Mouse (Mus musculus): Measurements from ENCODE around the gene Tmem129. TPM values are rescaled to one million over a fixed set of nuclear protein-coding genes. Genes with fewer than 3 reads are reported as not detected.

Tmem129 gene
- polyA plus RNA-seq, 1 experiment: 50.1 TPM

DNA sequence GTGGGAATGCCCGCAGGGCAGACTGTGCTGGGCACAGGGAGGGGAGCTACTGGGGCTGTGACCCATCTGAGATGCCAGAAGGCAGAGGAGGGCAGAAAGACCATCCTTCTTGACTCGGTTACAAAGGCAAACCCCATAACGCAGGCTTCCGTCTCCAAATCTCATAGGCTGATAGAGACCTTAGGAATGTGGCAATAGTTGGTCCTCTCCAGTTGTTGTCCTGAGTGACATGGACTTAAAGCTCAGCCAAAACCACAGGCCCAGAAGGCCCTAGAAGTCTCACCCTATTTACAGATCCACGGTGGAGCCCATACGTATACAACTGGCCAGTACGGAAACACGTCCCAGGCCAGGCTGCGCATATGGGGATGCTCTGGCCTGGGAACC, 36.2 kb upstream of the Tmem129 start:
- no peak for DNase-seq
- 68% methylated on average over 9 of the region's 9 CpGs for WGBS
- Histone ChIP-seq H3K27me3 (ENCODE audit: control insufficient read depth, insufficient read depth, low read length) (peaks cover 1% of the 10 kb centered on the region; the same call in 1 of the 2 replicates), H3K4me1 (ENCODE audit: control insufficient read depth, insufficient read depth, low read length) (no peaks in the 10 kb centered on the region; the same call in 1 of the 2 replicates), H3K4me3 (replicated peaks; ENCODE audit: insufficient read depth, low read depth, low read length) (no peak overlapping the region), H3K27ac (ENCODE audit: insufficient read depth, low read length) (no peak overlapping the region)
- TF ChIP-seq CTCF (IDR thresholded peaks at IDR 0.05; ENCODE audit: borderline replicate concordance, insufficient read depth, low read depth, low read length) (no peak), POLR2A (IDR thresholded peaks at IDR 0.05; ENCODE audit: borderline replicate concordance, insufficient read depth, low read length) (no peak)

DNA sequence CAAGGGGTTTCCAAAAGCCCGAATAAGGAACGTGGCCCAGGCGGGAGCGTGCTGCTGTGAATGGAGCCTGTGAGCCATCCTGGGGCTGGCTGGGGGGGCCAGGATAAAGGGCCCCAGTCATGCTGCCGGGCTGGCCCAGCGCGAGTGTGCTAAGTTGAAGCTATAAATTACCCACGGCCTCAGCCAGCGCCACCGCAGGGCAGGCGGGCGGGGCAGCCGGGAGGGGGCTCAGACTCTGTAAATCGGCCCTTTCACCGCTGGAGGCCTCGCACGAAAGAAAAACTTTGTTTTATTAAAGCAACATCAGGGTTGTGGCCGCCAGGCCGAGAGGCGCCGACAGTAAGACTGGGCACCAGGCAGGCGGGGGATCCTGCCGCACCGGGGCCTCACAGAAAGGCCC, 34.2 kb upstream of the Tmem129 start:
- DNase-seq: no peak
- Histone ChIP-seq H3K27me3 (ENCODE audit: control insufficient read depth, insufficient read depth, low read length) (peaks cover 1% of the 10 kb centered on the region; the same call in 1 of the 2 replicates), H3K4me3 (replicated peaks; ENCODE audit: insufficient read depth, low read depth, low read length) (no peak overlapping the region), H3K27ac (ENCODE audit: insufficient read depth, low read length) (no peak overlapping the region), H3K4me1 (ENCODE audit: control insufficient read depth, insufficient read depth, low read length) (no peaks in the 10 kb centered on the region; the same call in 1 of the 2 replicates)
- WGBS: 25% methylated on average over 24 of the region's 24 CpGs
- TF ChIP-seq CTCF (IDR thresholded peaks at IDR 0.05; ENCODE audit: borderline replicate concordance, insufficient read depth, low read depth, low read length) (no peak), POLR2A (IDR thresholded peaks at IDR 0.05; ENCODE audit: borderline replicate concordance, insufficient read depth, low read length) (no peak)

DNA sequence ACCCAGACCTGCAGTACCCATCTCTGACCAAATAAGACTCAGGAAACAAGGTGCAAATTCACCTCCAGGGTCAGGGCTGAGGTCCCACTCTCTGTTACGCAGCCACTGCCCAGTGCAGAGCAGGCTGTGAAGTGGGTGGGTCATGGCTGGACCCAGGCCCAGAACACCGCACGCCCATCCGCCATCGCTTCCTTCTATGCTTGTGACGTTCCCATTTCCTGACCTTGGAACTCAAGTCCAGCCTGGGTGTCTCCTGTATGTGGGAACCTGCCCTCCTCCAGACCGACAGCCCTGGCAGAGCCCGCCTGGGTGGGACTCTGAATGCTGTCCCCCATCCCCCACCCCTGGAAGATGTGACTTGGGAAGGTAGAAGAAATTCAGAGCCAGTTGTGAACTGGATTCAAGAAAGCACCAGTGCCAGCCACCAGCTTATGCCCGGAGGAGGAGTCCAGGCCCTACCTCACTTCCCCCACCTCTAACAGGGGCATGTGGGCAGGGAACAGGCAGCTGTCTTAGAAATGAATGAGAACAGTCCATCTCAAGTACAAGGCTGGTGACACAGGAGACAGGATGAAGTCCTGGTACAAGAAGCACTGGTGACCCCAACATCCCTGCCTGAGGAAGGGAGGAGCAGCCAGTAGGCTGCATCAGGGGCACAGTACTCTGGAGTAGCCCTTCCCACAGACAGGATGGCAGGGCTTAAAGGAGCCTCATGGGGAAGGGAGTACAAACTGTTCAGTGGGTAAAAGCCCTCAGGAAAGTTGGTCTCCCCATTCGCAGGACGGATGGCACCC, 31.8 kb upstream of the Tmem129 start:
- 43% methylated on average over 11 of the region's 11 CpGs for WGBS
- H3K4me3 ChIP-seq (replicated peaks; ENCODE audit: insufficient read depth, low read depth, low read length): no peak overlapping the region
- H3K27ac ChIP-seq (ENCODE audit: insufficient read depth, low read length): no peak overlapping the region
- H3K27me3 ChIP-seq (ENCODE audit: control insufficient read depth, insufficient read depth, low read length): no peaks in the 10 kb centered on the region
- DNase-seq: no peak
- no peaks in the 10 kb centered on the region for H3K4me1 ChIP-seq (ENCODE audit: control insufficient read depth, insufficient read depth, low read length)
- no peak for TF ChIP-seq CTCF (IDR thresholded peaks at IDR 0.05; ENCODE audit: borderline replicate concordance, insufficient read depth, low read depth, low read length)
- no peak for TF ChIP-seq POLR2A (IDR thresholded peaks at IDR 0.05; ENCODE audit: borderline replicate concordance, insufficient read depth, low read length)

DNA sequence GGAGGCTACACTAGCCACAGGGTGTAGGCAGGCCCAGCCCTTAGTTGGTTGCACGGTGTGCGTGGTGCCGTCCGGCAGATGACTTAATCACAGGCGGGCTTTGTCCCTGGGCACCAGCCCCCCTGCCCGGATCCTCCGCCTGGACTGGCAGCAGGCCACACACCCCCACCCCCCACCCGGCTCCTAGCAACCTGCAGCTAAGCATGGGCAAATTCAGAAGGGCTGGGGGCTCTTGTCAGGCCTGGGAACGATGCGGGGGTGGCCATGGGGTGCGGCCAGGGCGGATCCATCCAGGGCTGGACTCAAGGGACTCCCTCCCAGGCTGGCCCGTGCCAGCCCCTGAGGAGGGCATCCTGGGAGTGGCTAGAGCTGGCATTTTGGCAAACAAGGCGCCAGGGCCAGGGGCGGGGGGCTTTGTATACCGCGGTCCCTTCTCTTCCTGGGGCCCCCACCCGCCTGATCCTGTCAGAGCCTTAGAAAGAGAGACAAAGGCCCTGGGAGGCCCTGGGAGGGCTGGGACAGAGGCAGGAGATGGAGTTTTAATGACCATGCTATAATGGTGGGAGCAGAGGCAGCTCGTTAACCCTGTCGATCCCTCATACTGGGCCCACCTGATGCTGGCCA, 31.1 kb upstream of the Tmem129 start:
- peak in 1 of 2 experiments; percentile 18 for DNase-seq
- 15% methylated on average over 20 of the region's 20 CpGs for WGBS
- no peak for TF ChIP-seq POLR2A (IDR thresholded peaks at IDR 0.05; ENCODE audit: borderline replicate concordance, insufficient read depth, low read length)
- TF ChIP-seq CTCF (IDR thresholded peaks at IDR 0.05; ENCODE audit: borderline replicate concordance, insufficient read depth, low read depth, low read length): no peak
- H3K27me3 ChIP-seq (ENCODE audit: control insufficient read depth, insufficient read depth, low read length): no peaks in the 10 kb centered on the region
- H3K27ac ChIP-seq (ENCODE audit: insufficient read depth, low read length): no peak overlapping the region
- H3K4me3 ChIP-seq (replicated peaks; ENCODE audit: insufficient read depth, low read depth, low read length): no peak overlapping the region
- H3K4me1 ChIP-seq (ENCODE audit: control insufficient read depth, insufficient read depth, low read length): no peaks in the 10 kb centered on the region

DNA sequence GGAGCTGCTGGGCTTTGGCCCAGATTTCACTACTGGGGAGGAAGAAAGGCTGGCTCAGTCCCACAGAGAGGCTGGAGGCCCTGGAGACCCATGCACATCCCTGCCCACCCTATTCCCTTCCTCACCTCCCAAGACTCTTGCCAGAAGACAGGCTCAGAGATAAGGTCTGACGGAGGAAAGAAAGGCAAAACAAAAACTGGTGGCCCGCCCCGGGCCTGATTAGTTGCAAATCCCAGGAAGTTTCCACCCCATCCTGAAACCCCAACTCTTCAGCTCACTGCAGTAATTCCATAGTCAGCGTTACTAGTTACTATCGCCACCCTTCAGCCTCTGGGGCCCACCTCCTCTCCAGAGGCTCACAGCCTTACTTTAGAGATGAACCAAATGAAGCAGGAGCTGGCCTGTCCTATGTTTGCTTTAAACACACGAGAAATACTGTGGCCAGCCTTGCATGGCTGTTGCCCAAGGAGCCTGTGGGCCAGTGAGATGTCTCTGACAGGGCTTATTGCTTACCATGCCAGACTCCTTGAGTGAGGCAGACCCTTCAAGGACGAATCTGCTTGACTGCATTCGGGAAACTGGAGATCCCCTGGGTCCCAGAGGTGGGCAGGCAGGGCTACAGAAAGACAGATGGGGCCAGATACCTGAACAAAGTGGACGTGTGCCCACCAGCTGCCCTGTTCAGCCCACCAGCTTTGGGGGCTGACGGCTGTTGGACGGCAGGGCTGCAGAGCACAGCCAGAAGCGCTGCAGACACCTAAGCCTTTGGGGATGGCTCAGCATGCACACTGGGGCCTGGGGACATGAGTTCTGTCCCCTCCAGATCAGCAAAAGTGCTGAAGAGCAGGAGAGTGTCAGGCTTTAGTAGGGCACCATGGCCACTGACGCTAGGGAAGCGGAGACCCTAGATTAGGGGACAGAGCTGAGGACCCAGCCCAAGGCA, 30.3 kb upstream of the Tmem129 start:
- DNase-seq: no peak
- no peaks in the 10 kb centered on the region for H3K27me3 ChIP-seq (ENCODE audit: control insufficient read depth, insufficient read depth, low read length)
- TF ChIP-seq CTCF (IDR thresholded peaks at IDR 0.05; ENCODE audit: borderline replicate concordance, insufficient read depth, low read depth, low read length) (no peak), POLR2A (IDR thresholded peaks at IDR 0.05; ENCODE audit: borderline replicate concordance, insufficient read depth, low read length) (no peak)
- no peak overlapping the region for H3K27ac ChIP-seq (ENCODE audit: insufficient read depth, low read length)
- H3K4me3 ChIP-seq (replicated peaks; ENCODE audit: insufficient read depth, low read depth, low read length): no peak overlapping the region
- 50% methylated on average over 14 of the region's 14 CpGs for WGBS
- no peaks in the 10 kb centered on the region for H3K4me1 ChIP-seq (ENCODE audit: control insufficient read depth, insufficient read depth, low read length)

DNA sequence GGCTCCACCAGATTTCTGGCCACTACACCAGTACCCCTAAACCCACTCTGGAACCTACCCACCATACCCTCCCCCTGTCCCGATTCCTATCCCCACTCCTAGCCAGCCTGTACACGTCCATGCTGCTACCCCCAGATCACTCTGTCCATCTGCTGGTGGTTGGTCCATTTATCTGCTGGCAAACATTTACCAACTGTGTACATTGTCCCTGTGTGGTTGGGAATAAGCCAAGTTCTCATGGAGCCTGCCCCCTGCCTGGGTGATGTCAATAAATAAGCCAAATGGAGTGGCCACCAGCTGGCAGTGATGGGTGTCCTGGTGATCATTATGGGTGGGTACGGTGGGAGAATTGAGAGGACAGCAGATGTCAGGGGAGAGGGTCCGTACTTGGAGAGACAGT, 28.9 kb upstream of the Tmem129 start:
- 29% methylated on average over 4 of the region's 4 CpGs for WGBS

DNA sequence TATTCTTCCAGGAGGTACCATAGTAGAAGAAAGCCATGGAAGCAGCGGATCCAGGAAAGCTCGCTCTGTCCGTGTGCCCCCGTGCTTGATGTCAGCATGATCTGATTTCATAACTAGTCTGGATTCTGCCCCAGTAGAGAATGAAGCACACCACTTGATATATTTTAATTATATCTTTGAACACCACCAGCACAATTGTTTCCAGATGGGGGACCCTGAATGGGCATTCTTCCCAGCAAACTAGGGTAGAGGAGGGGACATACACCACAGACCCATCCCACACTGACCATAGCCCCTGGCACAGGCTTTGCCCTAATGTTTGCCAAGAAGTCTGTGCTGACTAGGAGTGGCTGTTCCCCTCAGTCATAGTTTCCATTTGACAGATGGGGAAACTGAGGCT, 26.7 kb upstream of the Tmem129 start:
- no peak for TF ChIP-seq CTCF (IDR thresholded peaks at IDR 0.05; ENCODE audit: borderline replicate concordance, insufficient read depth, low read depth, low read length)
- TF ChIP-seq POLR2A (IDR thresholded peaks at IDR 0.05; ENCODE audit: borderline replicate concordance, insufficient read depth, low read length): no peak
- H3K27ac ChIP-seq (ENCODE audit: insufficient read depth, low read length): no peak overlapping the region
- WGBS: 49% methylated on average over 4 of the region's 4 CpGs

More for the DNA sequence above, 28.9 kb upstream of the Tmem129 start:
- Histone ChIP-seq H3K27ac (ENCODE audit: insufficient read depth, low read length) (no peak overlapping the region), H3K4me3 (replicated peaks; ENCODE audit: insufficient read depth, low read depth, low read length) (no peak overlapping the region), H3K4me1 (ENCODE audit: control insufficient read depth, insufficient read depth, low read length) (no peaks in the 10 kb centered on the region), H3K27me3 (ENCODE audit: control insufficient read depth, insufficient read depth, low read length) (no peaks in the 10 kb centered on the region)
- no peak for DNase-seq
- TF ChIP-seq CTCF (IDR thresholded peaks at IDR 0.05; ENCODE audit: borderline replicate concordance, insufficient read depth, low read depth, low read length) (no peak), POLR2A (IDR thresholded peaks at IDR 0.05; ENCODE audit: borderline replicate concordance, insufficient read depth, low read length) (no peak)

More for the DNA sequence above, 26.7 kb upstream of the Tmem129 start:
- Histone ChIP-seq H3K27me3 (ENCODE audit: control insufficient read depth, insufficient read depth, low read length) (no peaks in the 10 kb centered on the region), H3K4me3 (replicated peaks; ENCODE audit: insufficient read depth, low read depth, low read length) (no peak overlapping the region), H3K4me1 (ENCODE audit: control insufficient read depth, insufficient read depth, low read length) (no peaks in the 10 kb centered on the region)
- DNase-seq: no peak
